Mouse (Mus musculus) urinary bladder, postnatal 4 days (tissue): ENCODE measurements around the gene Lrrc42.
A peak's percentile ranks its signal among the peaks of the same experiment; 100 is the strongest.

Experiments
- DNase-seq, 2 experiments: peaks; one replicate each; pipeline ENCODE4 v3.0.0; 2021 to 2022; ENCODE audit warnings: low spot score in 2 of 2

Gene Lrrc42

DNA sequence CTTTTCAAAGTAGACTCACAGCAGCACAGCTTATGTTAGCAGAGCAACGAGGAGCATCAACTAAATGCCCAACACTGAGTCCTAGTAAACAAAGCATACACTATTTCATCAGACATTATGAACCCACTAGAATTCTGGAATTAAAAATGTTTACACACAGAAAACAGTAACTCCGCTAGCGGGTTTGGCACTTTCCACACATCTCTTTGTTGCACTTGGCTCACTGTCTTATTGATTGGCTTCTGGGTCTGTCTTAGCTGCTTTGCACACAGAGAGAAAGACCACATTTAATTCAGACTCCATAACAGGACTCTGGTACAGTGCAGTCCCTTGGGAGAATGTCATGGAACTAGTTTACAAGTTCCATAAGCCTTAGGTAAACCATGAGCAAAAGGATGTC is 5.3 kb downstream of the Lrrc42 start:
- DNase-seq, result no peak

DNA sequence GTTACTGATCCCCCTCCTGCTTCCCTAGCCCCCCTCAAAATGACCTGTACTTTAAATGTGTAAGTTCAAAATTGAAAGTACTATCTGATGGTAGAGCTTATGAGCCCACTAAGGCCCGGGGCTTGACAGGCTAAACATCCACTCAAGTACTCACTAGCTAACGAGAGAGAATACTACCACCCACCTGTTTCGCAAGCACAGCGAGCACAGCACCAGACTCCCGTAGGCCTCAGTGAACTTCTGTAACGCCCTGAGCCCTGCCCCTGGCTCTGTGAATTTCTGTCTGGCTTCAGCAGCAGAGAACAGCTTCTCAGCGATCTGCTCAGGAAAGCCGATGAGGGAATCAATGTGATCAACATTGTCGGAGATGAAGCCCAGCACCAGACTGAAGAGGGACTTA is 6.2 kb downstream of the Lrrc42 start:
- DNase-seq, result no peak

DNA sequence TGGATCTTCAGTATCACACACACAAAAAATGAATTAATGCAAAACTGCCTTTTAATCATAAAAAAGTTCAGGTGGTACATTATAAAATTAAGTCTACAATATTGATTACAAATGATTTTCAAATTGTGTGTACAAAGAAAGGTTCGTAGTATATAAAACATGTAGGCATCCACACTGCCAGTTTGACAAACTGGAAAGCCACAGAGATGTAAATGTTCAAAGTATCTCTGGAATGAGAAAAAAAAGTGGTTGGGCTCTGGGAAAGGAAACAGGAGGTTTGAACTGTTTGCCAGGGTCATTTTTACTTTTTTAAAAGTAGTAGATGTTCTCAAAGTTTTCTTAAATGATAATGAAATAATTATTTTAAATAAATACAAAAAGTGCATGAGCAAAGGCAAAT is 7.3 kb downstream of the Lrrc42 start:
- DNase-seq, result no peak

DNA sequence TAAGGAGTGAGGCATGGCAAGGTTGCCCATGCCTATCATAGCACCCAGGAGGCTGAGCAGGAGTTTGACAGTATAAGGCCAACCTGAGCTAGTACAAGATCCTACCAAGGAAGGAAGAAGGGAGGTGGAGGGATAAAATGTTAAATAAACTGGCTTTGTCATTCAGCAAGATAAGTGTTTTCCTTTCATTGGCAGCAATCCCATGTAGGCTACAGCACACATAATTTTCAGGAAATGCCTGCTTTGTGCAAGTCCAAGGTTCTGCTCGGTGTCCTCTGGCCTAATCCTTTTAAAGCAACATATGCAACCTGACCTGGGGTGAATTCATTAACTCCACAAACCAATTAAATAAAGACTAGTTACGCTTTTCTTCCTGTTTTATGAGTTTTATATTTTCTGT is 8.0 kb downstream of the Lrrc42 start:
- DNase-seq, result no peak

DNA sequence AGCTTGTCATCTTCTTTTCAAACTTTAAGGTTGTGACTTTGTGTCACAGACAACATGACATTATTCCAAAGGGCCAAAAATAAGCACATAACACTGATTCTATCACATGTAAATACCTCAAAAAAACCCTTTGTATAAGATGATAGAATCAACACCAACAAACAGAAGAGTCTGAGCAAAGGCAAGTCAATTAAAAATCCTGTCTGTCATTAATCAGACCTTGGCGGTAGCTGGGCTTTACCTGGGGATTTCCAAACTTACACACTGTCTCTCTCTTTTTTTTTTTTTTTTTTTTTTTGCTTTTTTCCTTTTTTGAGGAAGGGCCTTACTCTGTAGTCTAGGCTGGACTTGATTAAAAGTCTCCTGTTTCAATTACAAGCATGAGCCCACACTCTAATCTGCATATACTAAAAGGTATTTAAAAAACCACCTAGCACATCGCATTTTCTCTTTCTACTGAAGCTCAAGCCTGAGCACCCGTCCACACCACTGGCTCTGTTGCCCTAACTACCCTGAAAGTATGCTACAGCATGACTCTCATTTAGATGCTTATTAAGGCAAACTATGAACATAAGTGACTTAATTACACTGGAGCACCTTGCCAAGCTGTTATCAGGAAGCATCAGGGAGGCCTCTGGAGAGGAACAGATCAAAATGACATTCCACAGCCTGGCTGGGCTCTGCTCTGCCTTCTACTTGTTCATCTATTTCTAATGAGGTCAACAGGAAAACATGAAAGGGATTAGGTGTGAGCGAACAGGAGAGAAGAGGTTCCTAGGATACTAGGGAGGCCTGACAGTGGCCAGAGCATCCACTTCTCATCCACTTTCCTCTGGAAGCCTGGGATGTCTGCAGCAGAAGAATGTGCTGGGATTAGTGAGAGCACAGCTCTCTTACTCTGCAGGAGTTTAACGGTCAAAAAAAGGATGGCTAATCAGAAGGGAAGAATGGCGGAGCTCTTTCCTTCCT is 9.7 kb downstream of the Lrrc42 start:
- DNase-seq, result no peak

DNA sequence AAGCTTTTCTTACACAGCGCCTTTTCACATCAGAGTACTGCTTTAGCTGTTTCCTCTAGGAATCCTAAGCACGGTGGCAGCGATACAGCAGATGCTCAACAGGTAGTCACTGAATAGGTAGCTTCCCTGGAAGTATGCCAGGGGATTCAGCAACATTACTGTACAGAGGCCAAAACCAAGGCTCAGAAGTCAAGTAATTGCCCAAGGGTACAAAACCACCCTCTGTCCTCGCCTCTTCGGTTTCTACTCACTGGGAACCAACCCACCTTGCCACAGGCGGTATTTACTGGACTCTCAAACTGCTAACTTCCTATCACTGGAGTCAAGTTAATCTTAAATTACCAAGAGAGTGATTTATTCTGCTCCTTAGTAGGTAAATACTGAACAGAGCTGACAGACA is 13.1 kb downstream of the Lrrc42 start:
- no peak for DNase-seq

DNA sequence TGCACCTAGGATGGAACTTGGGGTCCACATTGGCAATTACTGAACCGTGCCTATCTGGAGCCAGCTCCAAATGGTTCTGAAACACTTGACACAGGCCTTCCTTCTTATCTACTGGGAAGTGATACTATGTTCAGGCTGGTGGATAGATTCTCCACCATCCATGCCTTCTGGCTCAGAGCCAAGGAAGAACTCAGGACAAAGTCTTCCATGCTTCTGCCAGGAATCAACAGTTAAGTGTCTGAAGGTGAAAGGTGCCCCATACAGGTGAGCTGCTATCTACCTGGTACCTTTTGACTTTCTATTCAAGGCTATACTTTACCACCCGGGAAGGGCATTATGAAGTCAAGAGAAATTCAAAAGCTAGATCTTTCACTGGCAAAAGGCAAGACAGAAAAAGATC is 15.1 kb downstream of the Lrrc42 start:
- DNase-seq, result no peak

DNA sequence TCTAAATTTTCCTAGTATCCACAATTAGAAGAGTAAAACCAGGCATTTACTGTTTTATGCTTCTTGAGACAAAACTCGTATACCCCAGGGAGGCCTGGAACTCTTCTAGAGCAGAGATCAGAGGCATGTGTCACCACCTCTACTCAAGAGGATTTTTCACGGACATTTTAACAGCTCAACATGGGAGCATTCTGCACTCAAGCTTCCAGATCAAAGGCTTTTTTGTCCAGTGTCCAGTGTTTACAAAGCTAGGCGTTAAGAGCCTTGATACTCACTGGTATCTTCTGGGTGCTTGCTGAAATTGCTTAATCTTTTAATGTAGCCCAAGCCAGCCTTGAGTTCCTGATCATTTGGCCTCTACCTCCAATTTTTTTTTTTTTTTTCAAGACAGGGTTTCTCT is 21.1 kb downstream of the Lrrc42 start:
- DNase-seq, result no peak

DNA sequence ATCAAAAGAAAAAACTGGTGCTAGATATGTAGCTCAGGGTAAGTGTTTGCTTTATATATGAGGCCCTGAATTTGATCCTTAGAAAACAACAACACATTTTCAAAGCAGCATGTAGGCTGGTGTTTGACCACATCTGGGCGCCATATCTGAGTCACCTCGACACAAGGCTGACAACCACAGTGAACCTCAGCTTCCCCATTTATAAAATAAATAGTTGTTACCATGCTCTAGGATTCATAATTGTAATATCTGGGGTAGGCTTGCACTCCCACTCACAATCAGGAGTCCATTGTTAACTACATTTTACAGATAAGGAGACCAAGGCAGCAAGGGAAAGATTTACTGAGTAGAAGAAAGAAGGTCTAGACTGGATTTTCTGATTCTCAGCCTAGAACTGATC is 27.0 kb downstream of the Lrrc42 start:
- no peak for DNase-seq

DNA sequence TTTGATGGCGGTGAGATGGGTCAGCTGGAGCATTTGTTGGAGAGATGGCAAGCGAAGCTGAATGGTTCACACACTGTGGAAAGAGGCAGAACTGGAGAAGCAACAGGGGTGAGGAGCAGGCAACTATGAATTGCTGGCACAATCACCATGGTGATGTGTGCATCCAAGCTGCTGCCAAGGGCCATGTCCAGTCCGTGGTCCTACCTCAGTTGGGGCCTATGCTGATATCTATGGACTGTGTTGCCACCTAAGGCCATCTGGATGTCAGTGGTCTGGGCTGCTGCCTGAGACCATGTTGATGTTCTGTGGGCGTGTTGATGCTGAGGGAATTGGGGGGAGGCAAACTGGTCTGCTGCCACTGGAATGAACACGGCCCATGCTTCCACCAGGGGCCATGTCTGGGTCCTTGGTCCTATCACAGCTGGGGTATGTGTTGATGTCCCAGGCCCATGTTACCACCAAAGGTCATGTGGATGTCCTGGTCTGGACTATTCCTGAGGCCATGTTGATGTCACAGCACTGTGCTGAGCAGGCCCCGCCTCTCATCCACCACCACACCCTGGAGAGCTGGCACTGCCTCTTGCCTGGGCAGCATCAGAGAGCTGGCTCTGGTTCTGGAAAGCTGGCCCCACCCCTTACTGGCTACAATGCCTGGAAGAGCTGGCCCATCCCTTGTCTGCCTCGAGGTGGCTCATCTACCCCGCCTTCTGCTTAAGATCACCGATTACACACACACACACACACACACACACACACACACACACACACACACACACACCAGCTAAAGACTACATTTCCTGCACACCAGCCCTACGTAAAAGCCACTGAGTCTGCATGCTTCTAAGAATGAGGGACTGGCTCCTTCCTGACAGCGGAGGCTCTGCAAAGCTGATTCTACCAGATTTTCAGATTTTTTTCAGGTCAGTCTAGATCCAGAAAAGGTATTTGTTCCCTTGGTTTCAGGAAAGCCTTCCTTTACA is 29.8 kb downstream of the Lrrc42 start:
- DNase-seq, result peak in 1 of 2 experiments; percentile 42

DNA sequence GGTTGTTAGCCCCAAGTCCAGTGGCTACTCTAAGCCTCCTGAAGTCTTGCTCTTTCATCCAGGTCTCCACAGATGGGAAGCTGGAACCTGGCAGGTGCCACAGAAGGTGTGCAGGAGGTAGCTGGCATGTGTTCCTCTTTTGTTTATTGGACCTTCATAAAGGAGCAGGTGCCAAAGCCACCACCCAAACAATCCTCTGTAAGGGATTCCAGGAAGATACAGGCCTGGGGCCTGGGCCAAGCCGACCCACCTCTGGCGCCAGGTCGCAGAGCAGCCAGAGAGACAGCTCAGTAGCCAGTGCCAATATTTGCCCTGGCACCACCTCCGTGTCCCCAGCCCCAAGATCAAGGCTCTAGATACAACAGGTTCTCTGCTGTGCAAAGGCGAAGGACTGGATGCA is 31.8 kb downstream of the Lrrc42 start:
- no peak for DNase-seq

DNA sequence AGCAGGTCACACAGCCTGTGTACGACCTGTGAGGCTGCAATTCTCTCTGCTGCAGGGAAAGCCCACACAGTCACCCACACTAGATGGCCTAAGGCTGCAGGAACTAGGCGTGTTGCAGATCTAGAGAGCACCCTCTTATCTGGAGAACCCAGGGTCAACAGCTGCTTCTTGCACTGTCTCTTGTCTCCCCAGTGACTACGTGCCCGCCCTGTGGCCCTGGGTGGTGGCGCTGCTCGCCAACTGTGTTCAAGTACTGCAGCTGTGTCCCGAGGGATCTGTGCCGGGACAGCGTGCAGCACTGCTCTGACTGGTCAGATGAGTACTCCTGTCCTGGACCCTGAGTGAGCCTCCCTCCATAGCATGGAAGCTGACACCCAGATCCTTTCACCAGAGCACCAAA is 35.8 kb downstream of the Lrrc42 start:
- no peak for DNase-seq

DNA sequence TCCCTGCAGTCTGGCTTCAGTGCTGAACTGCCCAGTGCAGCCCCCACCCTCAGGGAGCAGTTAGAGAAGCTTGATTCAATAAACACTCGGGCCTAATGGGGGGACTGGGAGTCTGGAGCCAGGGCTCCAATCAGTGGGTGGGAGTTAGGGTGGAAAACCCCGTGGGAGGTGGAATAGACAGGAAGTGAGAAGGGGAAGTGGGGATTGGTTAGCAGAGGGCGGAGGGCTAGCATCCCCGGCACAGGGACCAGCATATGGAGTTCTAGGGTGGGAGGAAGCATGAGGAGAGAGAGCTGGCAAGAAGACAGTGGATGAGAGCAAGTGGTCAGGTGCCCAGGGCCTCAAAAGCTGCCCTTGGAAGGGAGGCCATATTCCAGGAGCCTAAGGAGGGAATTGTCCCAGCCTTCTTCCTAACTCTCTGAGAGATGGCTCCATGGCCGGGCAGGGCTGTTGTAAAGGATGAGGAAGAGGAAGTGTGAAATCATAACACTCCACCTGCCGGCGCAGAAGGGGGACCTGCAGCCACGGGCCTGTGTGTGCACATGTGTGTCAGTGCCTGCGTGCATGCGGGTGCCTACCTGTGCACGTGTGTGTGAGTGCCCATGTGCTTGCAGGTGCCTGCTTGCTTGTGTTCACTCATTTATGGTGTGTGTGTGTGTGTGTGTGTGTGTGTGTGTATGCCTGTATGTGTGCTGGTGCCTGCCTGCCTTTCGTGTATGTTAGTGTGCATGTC is 39.9 kb downstream of the Lrrc42 start:
- DNase-seq, result no peak

DNA sequence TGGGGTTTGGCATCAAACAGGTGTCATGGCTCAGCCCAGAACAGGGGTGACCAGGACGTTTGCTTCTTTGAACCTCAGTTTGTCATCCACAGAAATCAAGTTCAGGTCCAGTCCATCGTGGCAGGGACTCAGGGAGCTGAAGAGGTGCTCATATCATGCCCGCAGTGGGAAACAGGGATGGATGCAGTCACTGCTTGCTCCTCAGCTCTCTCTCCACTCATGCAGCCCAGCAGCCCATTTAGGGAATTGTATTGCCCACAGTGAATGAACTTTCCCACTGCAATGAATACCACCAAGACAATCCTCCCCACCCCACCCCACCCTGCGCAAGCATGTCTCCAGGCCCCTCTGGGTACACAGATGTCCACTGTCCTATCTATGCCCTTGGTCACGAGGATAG is 41.4 kb downstream of the Lrrc42 start:
- no peak for DNase-seq

DNA sequence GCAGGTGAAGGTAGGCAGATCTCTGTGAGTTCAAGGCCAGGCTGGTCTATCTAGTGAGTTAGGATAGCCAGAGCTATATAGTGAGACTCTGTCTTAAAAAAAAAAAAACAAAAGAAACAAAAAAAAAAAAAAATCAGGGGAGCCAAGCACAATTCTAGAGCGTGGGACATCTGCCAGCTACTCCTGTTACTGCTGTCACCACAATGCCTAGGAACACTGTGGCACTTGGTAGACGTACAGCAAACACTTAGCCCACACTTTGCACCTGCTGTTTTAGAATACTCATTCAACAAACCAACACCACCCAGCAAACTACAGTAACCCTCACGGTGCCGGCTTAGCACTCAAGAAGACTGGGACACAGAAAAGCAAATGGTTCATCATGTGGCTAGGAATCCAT is 41.9 kb downstream of the Lrrc42 start:
- DNase-seq, result no peak

DNA sequence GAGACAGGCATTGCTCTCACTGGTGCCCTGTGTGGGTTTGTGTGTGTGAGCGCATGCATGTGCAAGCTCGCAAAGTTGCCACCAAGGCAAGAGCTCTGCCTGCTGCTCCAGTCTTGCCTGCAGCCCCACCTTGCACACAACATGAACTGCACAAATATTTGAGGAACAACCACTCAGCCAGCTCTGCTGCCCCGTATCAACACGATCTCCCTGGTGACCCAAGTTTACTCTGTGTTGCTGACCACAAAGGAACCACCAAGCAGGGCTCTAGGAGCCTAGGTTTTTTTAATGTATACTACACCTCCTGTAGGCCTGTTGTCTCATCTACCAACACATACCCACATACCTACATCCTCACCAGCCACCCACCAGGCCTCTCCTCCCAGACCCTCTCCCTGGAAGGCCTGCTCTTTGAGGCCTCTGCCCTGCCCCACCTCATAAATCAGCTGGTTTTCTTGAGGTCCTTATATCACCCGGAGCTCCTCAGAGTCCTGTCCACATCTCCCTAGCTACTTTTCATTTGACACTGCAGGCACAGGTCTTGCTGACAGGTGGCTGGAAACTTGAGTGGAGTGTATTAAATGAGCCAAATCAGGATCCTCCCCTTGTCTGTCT is 42.7 kb downstream of the Lrrc42 start:
- DNase-seq, result no peak

DNA sequence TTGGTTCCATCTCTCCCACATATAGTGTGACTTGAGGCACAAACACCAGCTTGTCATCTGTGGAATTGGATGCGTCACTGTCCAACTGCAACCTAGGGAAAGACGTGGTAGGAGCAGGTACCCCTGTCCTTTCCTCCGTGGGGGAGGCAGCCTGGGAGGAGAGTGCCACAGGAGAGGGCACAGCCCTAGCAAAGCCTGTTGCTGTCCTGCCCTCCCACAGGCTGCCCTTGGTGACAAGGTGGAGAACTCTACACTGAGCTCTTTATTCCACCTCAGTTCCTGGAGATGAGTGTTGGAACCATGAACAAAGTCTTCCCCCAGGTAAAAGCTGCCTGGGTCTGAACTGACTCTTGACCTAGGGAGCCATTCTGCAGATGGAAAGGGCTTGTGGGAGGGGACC is 44.5 kb downstream of the Lrrc42 start, which contains the start of gene Ldlrad1:
Ldlrad1 (plus strand) TSS at position 301 of the 400 bp plus-strand sequence.
- no peak for DNase-seq

DNA sequence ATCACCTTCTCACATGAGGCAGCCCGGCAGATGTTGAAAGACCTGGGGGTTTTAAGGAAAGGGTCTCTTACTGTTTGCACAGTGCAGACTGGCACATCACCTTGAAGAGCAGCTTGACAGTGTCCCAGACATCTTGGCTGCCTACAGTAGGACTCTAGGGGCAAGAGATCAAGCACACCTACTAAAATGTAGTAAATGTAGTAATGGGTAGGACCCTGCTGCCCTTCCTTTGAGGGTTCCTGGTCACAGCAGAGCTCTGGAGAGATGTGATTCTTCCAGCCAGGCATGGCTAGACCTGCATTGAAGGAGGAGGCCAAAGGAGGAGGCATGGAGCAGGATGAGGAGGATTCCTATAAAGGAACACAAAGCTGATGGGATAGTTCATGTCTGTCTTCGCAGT is 46.3 kb downstream of the Lrrc42 start:
- DNase-seq, result no peak

DNA sequence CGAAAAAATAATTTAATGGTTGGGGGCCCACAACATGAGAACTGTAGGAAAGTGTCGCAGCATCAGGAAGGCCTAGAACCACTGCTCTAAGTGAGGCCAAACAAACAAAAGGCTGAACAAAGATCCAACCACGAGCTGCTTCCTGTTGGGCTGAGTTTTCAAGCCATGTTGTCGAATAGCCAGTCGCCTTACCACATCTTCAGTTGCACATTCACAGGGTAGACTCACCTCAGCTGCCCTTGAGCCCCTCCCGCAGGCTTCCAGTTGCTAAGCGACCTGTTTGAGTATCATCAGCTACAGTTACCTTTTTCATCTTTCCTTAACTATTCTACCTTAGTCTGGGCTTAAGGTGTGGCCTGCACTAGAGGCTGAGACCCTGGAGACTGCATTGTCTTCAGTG is 50.3 kb downstream of the Lrrc42 start:
- no peak for DNase-seq

DNA sequence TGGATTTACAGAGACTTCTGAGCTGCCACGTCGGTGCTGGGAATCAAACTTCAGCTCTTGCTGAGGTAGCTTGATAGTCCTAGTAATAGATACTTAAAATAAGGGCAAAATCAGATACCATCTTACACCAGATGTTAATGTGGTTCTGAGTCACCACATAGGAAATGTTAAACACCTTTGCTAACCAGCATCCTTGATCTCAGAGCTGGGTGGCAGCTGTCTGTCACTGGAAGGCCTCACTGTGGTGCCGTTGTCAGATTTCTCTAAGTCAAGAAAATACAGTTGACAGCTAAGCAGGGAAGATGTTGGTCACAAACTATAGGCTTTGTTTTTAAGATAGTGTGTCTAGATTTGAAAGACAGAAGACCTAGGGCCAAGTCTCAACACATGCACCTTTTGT is 51.6 kb downstream of the Lrrc42 start:
- no peak for DNase-seq

DNA sequence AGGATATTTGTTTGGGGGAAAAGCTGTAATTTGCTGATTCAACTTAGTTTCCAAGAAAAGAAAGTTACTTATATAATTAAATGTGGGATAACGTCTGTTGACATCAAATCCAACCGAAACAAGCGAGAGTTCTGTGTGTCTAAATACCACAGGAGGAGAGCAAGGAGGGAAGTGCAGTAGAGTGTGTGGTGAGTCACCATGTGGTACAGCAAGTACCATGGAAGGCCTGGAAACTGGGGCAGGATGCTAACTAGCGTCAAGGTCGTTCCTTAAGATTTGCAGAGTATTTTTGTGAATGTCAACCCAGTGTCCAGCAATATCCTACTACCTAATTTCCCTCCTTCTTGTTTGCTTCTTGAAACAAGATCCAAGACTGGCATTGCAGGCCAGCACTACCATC is 55.3 kb downstream of the Lrrc42 start:
- DNase-seq, result no peak
